Mouse (Mus musculus) CH12F3 (cell line): Measurements from ENCODE around the gene Gm20708.

Experiments
- in situ Hi-C: fragments of 300-500 bp; cut with MboI; formaldehyde crosslinking; loops from 2 replicates; pipeline ENCODE4 v1.14.3; 2020; ENCODE audit warnings: low sequenced_read_pairs

The Gm20708 gene

GRCm38 (mm10) chr11:117809407-117810311 is at the start of gene Gm20708, which contains the start of gene Syngr2:
Gene Gm20708 (plus strand): TSS chr11:117809668.
Gene Syngr2 (plus strand): TSS chr11:117809668.
- in situ Hi-C loops, result no loop called here

- in situ Hi-C loops, result no loop called here
Measured at GRCm38 (mm10) chr11:117760374-117761119, 48.9 kb upstream of the Gm20708 start.

GRCm38 (mm10) chr11:117761801-117762200 is 47.7 kb upstream of the Gm20708 start:
- in situ Hi-C loops, result no loop called here

GRCm38 (mm10) chr11:117762246-117762645 is 47.2 kb upstream of the Gm20708 start:
- in situ Hi-C loops, result no loop called here

- in situ Hi-C loops, result no loop called here
Measured at GRCm38 (mm10) chr11:117764319-117764718, 45.1 kb upstream of the Gm20708 start.

- in situ Hi-C loops, result no loop called here
Measured at GRCm38 (mm10) chr11:117765361-117765760, 44.1 kb upstream of the Gm20708 start.

- in situ Hi-C loops, result no loop called here
Measured at GRCm38 (mm10) chr11:117766275-117766674, 43.2 kb upstream of the Gm20708 start.

GRCm38 (mm10) chr11:117768725-117769682 is 40.5 kb upstream of the Gm20708 start:
- in situ Hi-C loops, result no loop called here

GRCm38 (mm10) chr11:117769683-117770047 is 39.8 kb upstream of the Gm20708 start:
- in situ Hi-C loops, result no loop called here

GRCm38 (mm10) chr11:117770407-117770806 is 39.1 kb upstream of the Gm20708 start:
- in situ Hi-C loops, result no loop called here

GRCm38 (mm10) chr11:117772352-117772751 is 37.1 kb upstream of the Gm20708 start:
- in situ Hi-C loops, result no loop called here

- in situ Hi-C loops, result no loop called here
Measured at GRCm38 (mm10) chr11:117774925-117775324, 34.5 kb upstream of the Gm20708 start.

- in situ Hi-C loops, result no loop called here
Measured at GRCm38 (mm10) chr11:117775540-117775939, 33.9 kb upstream of the Gm20708 start.

GRCm38 (mm10) chr11:117776085-117776792 is 33.2 kb upstream of the Gm20708 start:
- in situ Hi-C loops, result no loop called here

- in situ Hi-C loops, result no loop called here
Measured at GRCm38 (mm10) chr11:117777111-117777510, 32.4 kb upstream of the Gm20708 start.

GRCm38 (mm10) chr11:117778031-117778430 is 31.4 kb upstream of the Gm20708 start:
- in situ Hi-C loops, result no loop called here

GRCm38 (mm10) chr11:117778851-117779433 is 30.5 kb upstream of the Gm20708 start:
- in situ Hi-C loops, result no loop called here

- in situ Hi-C loops, result no loop called here
Measured at GRCm38 (mm10) chr11:117779434-117780198, 29.9 kb upstream of the Gm20708 start.

GRCm38 (mm10) chr11:117780199-117780515 is 29.3 kb upstream of the Gm20708 start:
- in situ Hi-C loops, result no loop called here
